ENCODE assay signal across 23 mouse cellular contexts in genomic region chr4:65289247-65289646, GRCm38 (mm10).
DNase-seq lines count a peak whose midpoint lies in the region; ATAC-seq and TF ChIP-seq lines count a peak whose summit lies in the region.
"Had no signal": no experiment of that assay in that cellular context is flagged by ENCODE, and none has a peak within 500 bp of the region (broad histone marks: within the 10 kb centered on the region; RNA-seq: fewer than 3 reads in every experiment).

No protein-coding gene starts in this region.

- H3K27ac ChIP-seq in heart, embryonic 16.5 days (ENCODE audit: low read length), result no peak overlapping the region
- H3K27ac ChIP-seq: embryonic facial prominence, embryonic 13.5 days; forebrain, embryonic 10.5 days; heart, embryonic 10.5 days; heart, embryonic 15.5 days; hindbrain, embryonic 15.5 days had no signal

- in situ Hi-C loops in Patski (cut with MboI; ENCODE audit: low pct_unique_long_range_greater_than_20kb), result no loop called here

- POLR2A ChIA-PET in Patski (lab: Charles Lee), result no interaction called here

- H3K4me1 ChIP-seq in heart, embryonic 16.5 days (ENCODE audit: control insufficient read depth, insufficient read depth, low read length), result peaks cover 9% of the 10 kb centered on the region; the same call in 1 of the 2 replicates
- no peaks in the 10 kb centered on the region for H3K4me1 ChIP-seq in lung, adult 2 months (ENCODE audit: control insufficient read depth, insufficient read depth, low read length)
- H3K4me1 ChIP-seq: embryonic facial prominence, embryonic 13.5 days; forebrain, embryonic 10.5 days; hindbrain, embryonic 15.5 days had no signal

- no peak for TF ChIP-seq CTCF in lung, adult 2 months (IDR thresholded peaks at IDR 0.05; ENCODE audit: insufficient read depth, low read length)
- no peak for TF ChIP-seq CTCF in Patski (IDR thresholded peaks at IDR 0.05)

- no peaks in the 10 kb centered on the region for H3K9me3 ChIP-seq in heart, embryonic 16.5 days (replicated peaks; ENCODE audit: control insufficient read depth, low read length)
- H3K9me3 ChIP-seq: embryonic facial prominence, embryonic 13.5 days; forebrain, embryonic 10.5 days; heart, embryonic 10.5 days; heart, embryonic 15.5 days; hindbrain, embryonic 15.5 days had no signal

- CTCF ChIA-PET in Patski (lab: Charles Lee), result interaction anchor here (0.6 kb wide), 1 partner anchor 10 kb away, joined by 3 read pairs; no protein-coding TSS in a partner anchor

- ATAC-seq in heart, embryonic 16.5 days (replicated peaks; ENCODE audit: extremely low read depth, insufficient read depth, low FRiP score), result peak; percentile 60; the same call in 1 of the 2 replicates
- ATAC-seq in Patski, result peak; percentile 69
- ATAC-seq: forebrain, embryonic 14.5 days had no signal

- 21% methylated on average over 3 of the region's 3 CpGs for WGBS in heart, embryonic 16.5 days
- WGBS in lung, adult 2 months, result 43% methylated on average over 3 of the region's 3 CpGs

- TF ChIP-seq POLR2A in lung, adult 2 months (IDR thresholded peaks at IDR 0.05; ENCODE audit: borderline replicate concordance, extremely low read depth, low read depth, low read length), result no peak

- H3K4me3 ChIP-seq in heart, embryonic 16.5 days (ENCODE audit: low read length), result no peak overlapping the region
- no peak overlapping the region for H3K4me3 ChIP-seq in lung, adult 2 months (replicated peaks; ENCODE audit: extremely low read depth, low read depth, low read length)
- H3K4me3 ChIP-seq: embryonic facial prominence, embryonic 13.5 days; erythroblast, embryonic 14.5 days; forebrain, embryonic 10.5 days; heart, embryonic 10.5 days; heart, embryonic 15.5 days; hindbrain, embryonic 15.5 days had no signal

- H3K36me3 ChIP-seq in heart, embryonic 16.5 days (ENCODE audit: control insufficient read depth, insufficient read depth), result no peaks in the 10 kb centered on the region
- H3K36me3 ChIP-seq: embryonic facial prominence, embryonic 13.5 days; heart, embryonic 10.5 days; heart, embryonic 15.5 days; hindbrain, embryonic 15.5 days had no signal

- no peak overlapping the region for H3K9ac ChIP-seq in heart, embryonic 16.5 days (ENCODE audit: low read length)
- H3K9ac ChIP-seq: embryonic facial prominence, embryonic 13.5 days; heart, embryonic 15.5 days; hindbrain, embryonic 15.5 days had no signal

- no peak overlapping the region for H3K4me2 ChIP-seq in heart, embryonic 16.5 days (ENCODE audit: low read depth, low read length)
- H3K4me2 ChIP-seq: embryonic facial prominence, embryonic 13.5 days; heart, embryonic 15.5 days; hindbrain, embryonic 15.5 days had no signal

- no peak for DNase-seq in heart, adult 11 months
- peak; percentile 26 for DNase-seq in layer of hippocampus, adult 9-11 months
- DNase-seq in layer of hippocampus, adult 9-10 months (ENCODE audit: low spot score), result no peak
- DNase-seq in lung, postnatal 36 days, result peak; percentile 17
- DNase-seq in lung, adult 2 months, result no peak
- DNase-seq in Patski (ENCODE audit: low read depth, low spot score), result peak; percentile 41
- no peak for DNase-seq in cerebellum, adult 9-11 months
- DNase-seq: adrenal gland, postnatal 10 days; cerebellum, adult 11 months; cerebellum, adult 8-10 months; cerebellum, postnatal 25 days; gastrocnemius, postnatal 36 days; heart, adult 18-20 months; heart, postnatal 36 days had no signal

- no peaks in the 10 kb centered on the region for H3K27me3 ChIP-seq in heart, embryonic 16.5 days (ENCODE audit: control insufficient read depth, insufficient read depth, low read length)
- no peaks in the 10 kb centered on the region for H3K27me3 ChIP-seq in Patski
- H3K27me3 ChIP-seq: CH12.LX; embryonic facial prominence, embryonic 13.5 days; heart, embryonic 15.5 days; hindbrain, embryonic 15.5 days had no signal

Comparison
In these comparisons a context has a peak if more than half of its experiments do, and no peak if none do; other contexts are left out.
1. DNase-seq: peak in layer of hippocampus, adult 9-11 months (single experiment), lung, postnatal 36 days (single experiment) and Patski (single experiment); none in heart, adult 11 months (single experiment), layer of hippocampus, adult 9-10 months (single experiment), lung, adult 2 months (single experiment) and cerebellum, adult 9-11 months (single experiment).